Comparison of ENCODE assay signal across 19 mouse cellular contexts in the genomic region with DNA sequence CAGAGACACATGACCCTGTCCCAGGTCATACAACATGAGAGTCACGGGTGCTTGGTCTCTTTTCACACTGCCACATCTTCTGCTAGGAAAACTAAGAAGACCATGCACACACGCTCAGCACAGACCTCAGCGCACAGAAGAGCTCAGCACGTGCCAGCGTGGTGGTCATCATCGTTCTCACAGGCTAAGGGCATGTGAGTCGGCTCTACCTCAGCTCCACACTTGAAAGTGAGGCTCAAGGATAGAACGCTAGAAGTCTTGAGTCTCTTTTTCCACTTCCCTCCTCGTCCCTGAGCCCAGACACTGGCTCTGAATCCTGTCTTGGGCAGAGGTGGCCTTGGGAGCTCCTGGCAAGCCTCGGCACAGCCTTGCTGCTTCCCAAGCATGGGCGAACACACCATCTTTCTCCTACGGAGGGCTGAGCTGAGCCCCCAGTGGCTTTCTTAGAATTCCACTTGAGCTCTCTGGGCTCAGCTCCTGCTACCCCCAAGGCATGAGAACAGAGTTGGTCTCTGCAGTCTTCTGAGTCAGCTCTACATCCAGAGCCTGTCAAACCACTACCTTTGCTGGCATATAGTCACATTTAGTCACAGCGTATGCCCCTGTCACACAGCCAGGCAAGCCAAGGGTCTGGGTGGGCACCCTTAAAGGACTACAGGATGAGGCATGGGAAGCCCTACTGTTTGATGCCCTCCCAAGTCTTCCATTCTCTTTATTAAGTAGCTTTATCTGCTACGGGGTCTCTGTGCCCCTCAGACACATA. TPM values are rescaled to one million over a fixed set of nuclear protein-coding genes. Genes with fewer than 3 reads are reported as not detected.
DNase-seq lines count a peak whose midpoint lies in the region.
"Had no signal": no experiment of that assay in that cellular context is flagged by ENCODE, and none has a peak within 500 bp of the region (broad histone marks: within the 10 kb centered on the region; RNA-seq: fewer than 3 reads in every experiment).

No protein-coding gene starts in this region.

- DNase-seq in adrenal gland, adult (ENCODE audit: inconsistent age in 2 of 2, low spot score in 1 of 2) = peak; percentile 11 to 43
- no peak for DNase-seq in adrenal gland, postnatal 14 days
- DNase-seq in cerebellum, adult 9-10 months = peak; percentile 71
- no peak for DNase-seq in cerebellum, adult 11 months
- DNase-seq in ovary, postnatal 36 days (ENCODE audit: low spot score) = peak; percentile 16
- DNase-seq in ovary, postnatal 10 days (ENCODE audit: low spot score) = no peak
- no peak for DNase-seq in left cerebral cortex, adult 11 months (ENCODE audit: low spot score)
- no peak for DNase-seq in spleen, adult 18-20 months
- DNase-seq: gastrocnemius, postnatal 14 days; heart, postnatal 14 days; kidney, adult 2 months; kidney, postnatal 36 days; left cerebral cortex, postnatal 4 days; right cerebral cortex, postnatal 4 days; thymus, postnatal 4 days had no signal

RNA-seq across cellular contexts. Expression of a gene that starts 0.9 kb away (rescaled TPM):
- 0.11 and 0.56 TPM in 2 replicates for total RNA-seq in adrenal gland, postnatal 14 days (2021)
- total RNA-seq: granulocyte monocyte progenitor cell, adult 5-6 weeks; liver, adult 2 months; megakaryocyte progenitor cell, adult 5-6 weeks; neutrophil, adult 5-6 weeks had no signal

Comparison
In these comparisons a context has a peak if more than half of its experiments do, and no peak if none do; other contexts are left out.
1. DNase-seq: peak in adrenal gland, adult (2 of 2), cerebellum, adult 9-10 months (single experiment) and ovary, postnatal 36 days (single experiment); none in adrenal gland, postnatal 14 days (single experiment), cerebellum, adult 11 months (single experiment), ovary, postnatal 10 days (single experiment), left cerebral cortex, adult 11 months (single experiment) and spleen, adult 18-20 months (0 of 2).